Mouse (Mus musculus) layer of hippocampus, adult 2 months (tissue): ENCODE measurements at regions not wholly inside any gene's neighbourhood (a gene's known extent, or its start where the extent isn't known, plus 50 kb on each side); places are given as distances from the start of the nearest gene placed in this dataset.
A peak's percentile ranks its signal among the peaks of the same experiment; 100 is the strongest.

ENCODE experiments used
- DNase-seq, 2 experiments: peaks; one replicate each; pipeline ENCODE4 v3.0.0; 2022; ENCODE audit warnings: low spot score in 2 of 2
- H3K27ac ChIP-seq: fragments of 200-600 bp; 2 replicates; pipeline ENCODE4 v1.8.1; 2022
- H3K4me3 ChIP-seq: fragments of 200-600 bp; 2 replicates; pipeline ENCODE4 v1.8.1; 2022; ENCODE audit warnings: mild to moderate bottlenecking
- CTCF ChIP-seq: fragments of 200-600 bp; conservative IDR thresholded peaks from 2 replicates; pipeline ENCODE4 v1.8.1; 2022; ENCODE audit warnings: antibody characterized with exemption, mild to moderate bottlenecking, moderate library complexity

DNA sequence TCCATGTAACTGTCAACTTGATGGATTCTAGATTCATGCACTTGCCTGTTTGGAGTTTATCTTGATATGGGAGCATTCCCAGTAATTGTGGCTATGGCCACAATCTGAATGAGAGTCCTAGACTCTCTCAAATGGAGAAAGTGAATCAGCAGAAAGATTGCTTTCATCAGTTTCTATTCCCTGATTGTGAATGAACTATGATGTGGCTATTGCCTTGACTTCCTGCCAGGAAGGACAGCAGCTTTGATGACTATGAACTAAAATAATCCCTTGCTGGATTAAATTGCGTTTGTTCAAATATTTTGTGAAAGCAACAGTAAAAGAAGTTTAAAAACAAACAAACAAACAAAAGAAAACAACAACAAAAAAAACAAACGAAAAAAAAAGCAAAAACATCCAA lies 407.5 kb downstream of the Tmem182 start:
- TF ChIP-seq CTCF, result no peak
- DNase-seq, result no peak

DNA sequence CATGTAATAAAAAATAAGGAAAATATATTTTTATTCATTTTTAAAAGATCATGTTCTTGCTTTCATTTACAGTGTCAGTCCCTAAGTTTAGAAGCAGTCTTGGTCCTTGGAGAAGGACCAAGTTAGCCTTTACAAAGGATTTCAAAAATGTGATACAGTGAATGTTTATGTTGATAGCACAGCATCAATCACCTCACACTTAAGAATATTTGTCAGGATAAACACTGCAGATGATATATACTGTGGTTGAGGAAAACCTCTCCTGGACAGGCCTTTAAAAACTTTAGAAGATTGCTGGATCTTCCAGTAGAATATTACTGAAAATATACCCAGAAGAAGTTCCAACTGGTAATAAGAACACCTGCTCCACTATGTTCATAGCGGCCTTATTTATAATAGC lies 420.4 kb downstream of the Tmem182 start:
- H3K27ac ChIP-seq, result no peak overlapping the region
- TF ChIP-seq CTCF, result no peak
- no peak overlapping the region for H3K4me3 ChIP-seq
- no peak for DNase-seq

More for the DNA sequence above, 407.5 kb downstream of the Tmem182 start:
- no peak overlapping the region for H3K4me3 ChIP-seq
- H3K27ac ChIP-seq, result no peak overlapping the region

GRCm38 (mm10) chr1:41235335-41235734 lies 429.9 kb downstream of the Tmem182 start:
- no peak for TF ChIP-seq CTCF
- no peak for DNase-seq
- H3K27ac ChIP-seq, result no peak overlapping the region
- H3K4me3 ChIP-seq, result no peak overlapping the region

- no peak for TF ChIP-seq CTCF
- H3K4me3 ChIP-seq, result no peak overlapping the region
- H3K27ac ChIP-seq, result no peak overlapping the region
- no peak for DNase-seq
Observed at GRCm38 (mm10) chr1:41243000-41243399, 437.6 kb downstream of the Tmem182 start.

DNA sequence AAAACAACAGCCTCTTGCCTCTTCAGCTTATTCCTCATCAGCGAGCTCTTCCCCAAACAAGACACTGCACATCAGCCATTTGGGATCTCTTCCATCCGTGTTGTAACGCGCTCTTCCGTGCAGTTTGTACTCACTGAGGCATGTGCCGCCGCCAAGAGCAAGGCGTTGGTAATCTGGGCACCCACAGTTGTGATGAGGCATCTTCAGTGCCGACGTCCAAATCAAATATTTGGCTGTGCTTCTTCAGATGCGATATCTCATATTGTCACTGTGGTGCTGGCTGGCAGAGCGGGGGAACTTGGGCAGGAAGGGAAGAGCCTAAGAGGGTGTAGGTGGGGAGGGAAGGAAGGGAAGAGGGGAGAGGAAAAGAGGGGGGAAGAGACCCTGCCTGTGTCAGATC lies 439.2 kb downstream of the Tmem182 start:
- peak in 1 of 2 experiments; percentile 34 for DNase-seq
- Histone ChIP-seq H3K4me3 (peak overlapping the region; percentile 17), H3K27ac (no peak overlapping the region)
- no peak for TF ChIP-seq CTCF

- H3K4me3 ChIP-seq, result no peak overlapping the region
- no peak overlapping the region for H3K27ac ChIP-seq
- TF ChIP-seq CTCF, result peak; percentile 75
- DNase-seq, result peak in 1 of 2 experiments; percentile 15
Observed at GRCm38 (mm10) chr1:41264214-41264613, 458.8 kb downstream of the Tmem182 start.

DNA sequence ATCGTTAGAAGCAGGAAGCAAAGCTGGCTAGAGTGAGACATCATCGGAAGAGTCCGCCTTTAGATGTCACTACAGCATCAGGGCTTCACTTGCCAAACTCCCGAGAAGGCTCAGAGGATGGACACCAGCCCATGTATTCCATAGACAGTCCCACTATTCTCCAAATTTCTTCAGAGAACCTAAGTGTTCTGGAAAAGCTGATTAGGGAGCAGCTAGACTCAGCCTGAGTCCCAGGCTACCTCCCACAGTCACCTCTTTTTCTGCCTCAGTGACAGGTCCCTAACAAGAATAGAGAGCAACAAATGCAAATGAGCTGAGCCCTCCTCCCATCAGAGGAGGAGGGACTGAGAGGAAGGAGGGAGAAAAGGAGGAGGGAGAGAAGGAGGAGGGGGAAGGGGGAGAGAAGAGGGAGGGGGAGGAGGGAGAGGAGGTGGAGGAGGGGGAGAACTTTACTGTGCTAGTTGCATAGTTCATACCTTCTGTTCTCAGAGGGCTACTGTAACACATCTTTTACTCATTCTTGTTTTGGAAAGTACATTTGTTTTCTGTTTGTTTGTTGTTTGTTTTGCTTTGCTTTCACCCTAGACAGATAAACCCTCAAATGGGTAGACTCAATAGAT lies 465.8 kb downstream of the Tmem182 start:
- DNase-seq, result peak in 1 of 2 experiments; percentile 12
- H3K4me3 ChIP-seq, result no peak overlapping the region
- H3K27ac ChIP-seq, result no peak overlapping the region
- TF ChIP-seq CTCF, result peak; percentile 64

- peak; percentile 76 for TF ChIP-seq CTCF
- Histone ChIP-seq H3K4me3 (no peak overlapping the region; the same call in 1 of the 2 replicates), H3K27ac (no peak overlapping the region)
- DNase-seq, result peak in 1 of 2 experiments; percentile 38
Observed at GRCm38 (mm10) chr1:41274573-41275270, 469.3 kb downstream of the Tmem182 start.

- H3K4me3 ChIP-seq, result no peak overlapping the region; the same call in 1 of the 2 replicates
- no peak for TF ChIP-seq CTCF
- DNase-seq, result no peak
- no peak overlapping the region for H3K27ac ChIP-seq
Observed at GRCm38 (mm10) chr1:41275271-41275624, 469.8 kb downstream of the Tmem182 start.

DNA sequence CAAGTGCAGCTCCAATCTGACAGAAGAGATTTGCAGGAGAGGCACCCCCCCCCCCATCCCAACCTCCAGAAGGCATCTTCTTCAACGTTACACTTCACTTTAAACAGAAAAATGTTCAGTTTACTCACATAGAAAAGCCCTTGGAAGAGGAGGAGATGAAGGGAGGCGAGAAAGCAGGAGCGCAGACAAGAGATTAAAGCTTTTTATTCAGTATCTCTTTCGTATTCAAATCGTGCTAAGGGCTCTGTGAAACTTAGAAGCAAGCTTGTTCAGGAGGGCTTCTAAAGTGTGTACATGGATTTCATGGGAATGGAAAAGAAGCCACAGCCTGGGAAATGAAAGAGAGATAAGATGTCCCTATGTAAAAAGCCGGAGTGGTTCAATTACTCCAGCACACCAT lies 470.2 kb downstream of the Tmem182 start:
- TF ChIP-seq CTCF, result no peak
- Histone ChIP-seq H3K27ac (no peak overlapping the region), H3K4me3 (no peak overlapping the region; the same call in 1 of the 2 replicates)
- no peak for DNase-seq

DNA sequence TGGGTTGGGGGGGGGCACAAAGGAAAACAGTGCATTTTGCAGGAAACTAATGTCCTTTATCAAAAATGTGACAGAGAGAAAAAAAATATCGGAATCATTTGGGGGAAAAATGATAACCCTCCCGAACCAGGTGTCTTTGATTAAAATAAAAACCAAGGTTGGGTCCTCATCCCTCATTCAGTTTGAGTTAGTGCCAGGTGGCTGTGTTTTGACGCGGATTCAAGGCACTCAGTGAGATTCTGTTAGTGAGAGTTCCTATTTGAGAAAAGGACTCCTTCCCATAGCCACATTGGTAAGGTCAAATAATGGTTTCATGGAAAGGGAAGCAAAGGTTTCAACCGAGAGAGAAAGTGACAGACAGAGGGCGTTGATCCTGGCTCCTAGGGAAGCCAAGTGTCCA lies 470.9 kb downstream of the Tmem182 start:
- Histone ChIP-seq H3K4me3 (no peak overlapping the region), H3K27ac (no peak overlapping the region)
- no peak for DNase-seq
- TF ChIP-seq CTCF, result no peak

GRCm38 (mm10) chr1:41285221-41285620 lies 479.8 kb downstream of the Tmem182 start:
- no peak overlapping the region for H3K27ac ChIP-seq
- no peak overlapping the region for H3K4me3 ChIP-seq
- DNase-seq, result no peak
- TF ChIP-seq CTCF, result no peak

DNA sequence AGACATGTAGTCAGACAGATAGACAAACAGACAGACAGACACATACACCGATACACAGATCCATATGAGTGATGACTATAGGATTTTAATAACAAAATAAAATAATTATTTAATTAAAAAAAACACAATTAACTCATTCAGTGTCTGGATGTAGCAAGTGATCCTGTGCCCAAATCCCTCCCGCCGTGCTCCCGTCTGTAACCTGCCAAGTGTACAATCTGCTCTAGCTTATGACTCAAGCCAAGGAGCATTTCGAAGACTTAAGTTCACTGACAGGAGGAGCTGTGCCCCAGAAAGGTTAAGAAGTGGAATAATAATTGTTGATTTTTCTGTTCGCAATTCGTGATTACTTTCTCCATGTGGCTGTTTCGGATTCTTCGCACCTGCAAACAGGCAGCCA lies 480.8 kb downstream of the Tmem182 start:
- Histone ChIP-seq H3K4me3 (no peak overlapping the region), H3K27ac (no peak overlapping the region)
- no peak for DNase-seq
- no peak for TF ChIP-seq CTCF
